Mouse (Mus musculus): ENCODE data around the gene Mgat3. TPM values are rescaled to one million over a fixed set of nuclear protein-coding genes. Genes with fewer than 3 reads are reported as not detected.

Mgat3 gene
- total and polyA plus RNA-seq, 2 experiments, result 0.09 to 0.16 TPM

DNA sequence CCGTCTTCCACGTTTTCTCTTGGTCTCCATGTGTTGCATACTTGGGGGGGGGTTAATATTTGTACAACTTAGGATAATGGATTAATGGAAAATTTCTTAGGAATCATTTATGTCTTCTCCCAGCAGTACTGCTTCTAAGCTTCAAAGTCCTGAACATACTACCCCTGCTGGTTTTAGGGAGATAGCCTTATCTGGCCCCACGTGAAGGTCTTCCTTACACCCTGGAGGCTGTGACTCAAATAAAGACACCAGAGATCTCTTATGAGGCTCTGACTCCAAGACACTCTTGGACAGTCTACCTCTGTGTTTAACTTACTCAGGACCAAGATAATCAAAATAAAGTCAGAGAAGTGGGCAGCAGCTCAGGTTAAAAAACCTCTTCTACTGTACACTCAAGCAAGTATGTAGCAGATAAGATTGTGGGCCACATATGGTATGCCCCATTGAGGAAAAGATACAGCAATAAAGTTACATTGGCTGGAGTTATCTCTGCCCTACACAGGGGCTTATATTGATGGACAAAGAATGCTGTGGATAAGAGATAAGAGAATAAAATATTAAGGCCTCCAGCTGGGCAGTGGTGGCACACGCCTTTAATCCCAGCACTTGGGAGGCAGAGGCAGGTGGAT is 8.7 kb downstream of the Mgat3 start:
- Histone ChIP-seq H3K27me3 (ENCODE audit: control insufficient read depth, insufficient read depth, low read length) (no peaks in the 10 kb centered on the region), H3K4me3 (ENCODE audit: insufficient read depth, low read depth, low read length) (no peak overlapping the region), H3K27ac (replicated peaks; ENCODE audit: insufficient read depth, low read depth, low read length) (no peak overlapping the region), H3K9ac (ENCODE audit: low read depth, low read length) (no peak overlapping the region), H3K4me1 (ENCODE audit: control insufficient read depth, insufficient read depth, low read length) (no peaks in the 10 kb centered on the region), H3K36me3 (ENCODE audit: control insufficient read depth, insufficient read depth, low read length) (no peaks in the 10 kb centered on the region), H3K79me2 (ENCODE audit: control insufficient read depth, insufficient read depth, low read length) (no peaks in the 10 kb centered on the region)
- TF ChIP-seq CTCF (IDR thresholded peaks at IDR 0.05; ENCODE audit: low read depth, low read length) (no peak), POLR2A (IDR thresholded peaks at IDR 0.05; ENCODE audit: extremely low read depth, insufficient read depth, low read length) (no peak)
- no peak for DNase-seq (ENCODE audit: extremely low read depth, low read depth, low spot score)
- WGBS, result 94% methylated on average over 4 of the region's 4 CpGs

DNA sequence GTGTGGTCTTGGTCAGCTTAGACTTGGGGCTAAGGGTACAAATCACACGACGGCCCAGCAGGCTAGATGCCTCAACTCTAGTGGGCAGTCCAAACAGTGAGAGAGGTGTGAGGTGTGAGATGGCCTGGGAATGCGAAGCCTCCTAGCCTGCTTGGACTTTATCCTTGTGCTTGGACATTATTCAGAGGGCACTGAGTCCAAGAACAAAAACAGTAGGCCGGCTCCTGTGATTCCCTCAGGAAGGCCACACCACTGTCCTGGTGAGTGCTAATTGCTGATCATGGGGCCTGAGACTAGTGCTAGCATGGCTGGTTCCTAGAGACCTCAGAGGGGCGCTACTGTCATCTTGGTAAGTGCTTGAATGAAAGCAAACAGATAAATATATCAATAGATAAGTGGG is 15.4 kb downstream of the Mgat3 start:
- DNase-seq (ENCODE audit: extremely low read depth, low read depth, low spot score), result no peak
- no peaks in the 10 kb centered on the region for H3K27me3 ChIP-seq (ENCODE audit: control insufficient read depth, insufficient read depth, low read length)
- no peak overlapping the region for H3K4me3 ChIP-seq (ENCODE audit: insufficient read depth, low read depth, low read length)
- H3K4me1 ChIP-seq (ENCODE audit: control insufficient read depth, insufficient read depth, low read length), result 0 out of 2 replicates have a peak, but pooled peaks cover 2% of the 10 kb centered on the region
- 74% methylated on average over 5 of the region's 5 CpGs for WGBS
- TF ChIP-seq CTCF (IDR thresholded peaks at IDR 0.05; ENCODE audit: low read depth, low read length) (no peak), POLR2A (IDR thresholded peaks at IDR 0.05; ENCODE audit: extremely low read depth, insufficient read depth, low read length) (no peak)
- no peaks in the 10 kb centered on the region for H3K79me2 ChIP-seq (ENCODE audit: control insufficient read depth, insufficient read depth, low read length)
- no peaks in the 10 kb centered on the region for H3K36me3 ChIP-seq (ENCODE audit: control insufficient read depth, insufficient read depth, low read length)
- H3K9ac ChIP-seq (ENCODE audit: low read depth, low read length), result no peak overlapping the region
- no peak overlapping the region for H3K27ac ChIP-seq (replicated peaks; ENCODE audit: insufficient read depth, low read depth, low read length)

DNA sequence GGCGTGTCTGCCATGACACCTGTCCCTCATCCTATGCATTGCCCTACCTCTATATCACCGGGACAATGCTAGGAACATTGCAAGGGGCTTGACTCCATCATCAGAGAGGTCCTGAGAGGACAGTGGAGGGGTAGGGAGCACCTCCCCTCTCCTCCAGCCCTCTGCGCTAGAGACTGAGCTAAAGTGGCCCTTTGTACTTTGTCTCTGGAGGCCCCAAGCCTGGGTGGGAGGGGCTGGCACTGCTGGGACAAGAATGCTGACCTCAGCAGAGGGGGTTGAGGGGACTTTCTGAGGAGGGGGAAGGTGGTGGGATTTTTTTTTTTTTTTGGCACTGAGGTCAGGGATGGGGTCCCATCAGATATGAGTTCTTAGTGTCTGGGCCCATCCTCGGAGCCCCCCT is 16.6 kb downstream of the Mgat3 start:
- no peaks in the 10 kb centered on the region for H3K27me3 ChIP-seq (ENCODE audit: control insufficient read depth, insufficient read depth, low read length)
- no peak overlapping the region for H3K27ac ChIP-seq (replicated peaks; ENCODE audit: insufficient read depth, low read depth, low read length)
- WGBS, result 66% methylated on average over 4 of the region's 4 CpGs
- H3K4me3 ChIP-seq (ENCODE audit: insufficient read depth, low read depth, low read length), result no peak overlapping the region
- no peaks in the 10 kb centered on the region for H3K79me2 ChIP-seq (ENCODE audit: control insufficient read depth, insufficient read depth, low read length)
- TF ChIP-seq POLR2A (IDR thresholded peaks at IDR 0.05; ENCODE audit: extremely low read depth, insufficient read depth, low read length), result no peak
- TF ChIP-seq CTCF (IDR thresholded peaks at IDR 0.05; ENCODE audit: low read depth, low read length), result no peak
- H3K9ac ChIP-seq (ENCODE audit: low read depth, low read length), result no peak overlapping the region
- 0 out of 2 replicates have a peak, but pooled peaks cover 2% of the 10 kb centered on the region for H3K4me1 ChIP-seq (ENCODE audit: control insufficient read depth, insufficient read depth, low read length)
- DNase-seq (ENCODE audit: extremely low read depth, low read depth, low spot score), result no peak
- H3K36me3 ChIP-seq (ENCODE audit: control insufficient read depth, insufficient read depth, low read length), result no peaks in the 10 kb centered on the region

DNA sequence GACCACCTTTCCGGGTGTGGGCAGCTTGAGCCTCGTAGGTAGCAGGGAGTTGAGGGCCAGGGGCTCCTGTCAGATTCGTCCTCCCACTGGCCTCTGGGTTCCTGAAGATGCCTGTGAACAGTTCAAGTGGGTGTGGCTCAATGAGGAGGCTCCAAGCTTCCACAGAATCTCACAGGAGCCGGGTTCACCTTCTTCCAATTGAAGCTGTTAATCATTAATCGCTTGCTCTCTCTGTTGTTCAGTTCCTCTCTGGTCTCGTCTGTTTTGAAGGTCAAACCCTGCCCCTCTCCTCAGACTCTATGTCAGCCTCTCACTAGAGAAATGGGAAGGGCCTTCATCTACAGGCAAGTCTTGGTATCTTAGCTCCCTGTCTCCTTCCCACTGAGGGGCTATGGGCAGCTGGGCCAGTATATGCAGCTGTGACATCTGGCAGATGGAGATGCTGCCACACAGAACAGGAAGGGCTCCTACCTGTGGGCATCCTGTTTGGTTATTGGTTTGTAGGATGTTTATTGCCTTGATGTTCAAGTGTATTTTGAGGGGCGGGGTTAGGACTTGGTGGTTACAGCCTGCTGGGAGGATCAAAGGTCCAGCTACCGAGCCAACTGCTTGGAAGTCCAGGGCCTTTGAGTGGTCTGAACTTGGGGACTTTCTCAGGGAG is 18.2 kb downstream of the Mgat3 start:
- 0 out of 2 replicates have a peak, but pooled peaks cover 2% of the 10 kb centered on the region for H3K4me1 ChIP-seq (ENCODE audit: control insufficient read depth, insufficient read depth, low read length)
- no peak overlapping the region for H3K9ac ChIP-seq (ENCODE audit: low read depth, low read length)
- H3K27ac ChIP-seq (replicated peaks; ENCODE audit: insufficient read depth, low read depth, low read length), result no peak overlapping the region
- H3K27me3 ChIP-seq (ENCODE audit: control insufficient read depth, insufficient read depth, low read length), result no peaks in the 10 kb centered on the region
- no peaks in the 10 kb centered on the region for H3K36me3 ChIP-seq (ENCODE audit: control insufficient read depth, insufficient read depth, low read length)
- WGBS, result 33% methylated on average over 8 of the region's 8 CpGs
- no peaks in the 10 kb centered on the region for H3K79me2 ChIP-seq (ENCODE audit: control insufficient read depth, insufficient read depth, low read length)
- no peak for TF ChIP-seq CTCF (IDR thresholded peaks at IDR 0.05; ENCODE audit: low read depth, low read length)
- no peak for TF ChIP-seq POLR2A (IDR thresholded peaks at IDR 0.05; ENCODE audit: extremely low read depth, insufficient read depth, low read length)
- DNase-seq (ENCODE audit: extremely low read depth, low read depth, low spot score), result peak; percentile 8
- H3K4me3 ChIP-seq (ENCODE audit: insufficient read depth, low read depth, low read length), result no peak overlapping the region

DNA sequence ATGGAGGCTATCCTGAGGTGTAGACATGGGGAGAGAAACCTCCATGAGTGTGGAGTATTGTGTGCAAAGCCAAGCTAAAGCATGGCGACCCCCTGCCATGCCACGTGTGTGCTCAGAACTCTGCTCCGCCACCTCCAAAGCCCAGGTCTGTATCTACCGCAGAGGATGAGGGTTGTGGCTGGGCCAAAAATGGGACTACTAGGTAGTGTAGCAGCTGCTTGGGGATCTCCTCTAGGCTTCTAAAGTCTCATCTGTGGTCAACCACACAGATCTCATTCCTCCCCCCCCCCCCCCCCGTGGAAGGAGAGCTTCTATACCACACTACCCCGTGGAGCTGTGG is 18.7 kb downstream of the Mgat3 start:
- no peak for DNase-seq (ENCODE audit: extremely low read depth, low read depth, low spot score)
- Histone ChIP-seq H3K27ac (replicated peaks; ENCODE audit: insufficient read depth, low read depth, low read length) (no peak overlapping the region), H3K4me1 (ENCODE audit: control insufficient read depth, insufficient read depth, low read length) (0 out of 2 replicates have a peak, but pooled peaks cover 2% of the 10 kb centered on the region), H3K79me2 (ENCODE audit: control insufficient read depth, insufficient read depth, low read length) (no peaks in the 10 kb centered on the region), H3K36me3 (ENCODE audit: control insufficient read depth, insufficient read depth, low read length) (no peaks in the 10 kb centered on the region), H3K9ac (ENCODE audit: low read depth, low read length) (no peak overlapping the region), H3K4me3 (ENCODE audit: insufficient read depth, low read depth, low read length) (no peak overlapping the region), H3K27me3 (ENCODE audit: control insufficient read depth, insufficient read depth, low read length) (no peaks in the 10 kb centered on the region)
- TF ChIP-seq POLR2A (IDR thresholded peaks at IDR 0.05; ENCODE audit: extremely low read depth, insufficient read depth, low read length) (no peak), CTCF (IDR thresholded peaks at IDR 0.05; ENCODE audit: low read depth, low read length) (no peak)
- 82% methylated on average over 6 of the region's 6 CpGs for WGBS

DNA sequence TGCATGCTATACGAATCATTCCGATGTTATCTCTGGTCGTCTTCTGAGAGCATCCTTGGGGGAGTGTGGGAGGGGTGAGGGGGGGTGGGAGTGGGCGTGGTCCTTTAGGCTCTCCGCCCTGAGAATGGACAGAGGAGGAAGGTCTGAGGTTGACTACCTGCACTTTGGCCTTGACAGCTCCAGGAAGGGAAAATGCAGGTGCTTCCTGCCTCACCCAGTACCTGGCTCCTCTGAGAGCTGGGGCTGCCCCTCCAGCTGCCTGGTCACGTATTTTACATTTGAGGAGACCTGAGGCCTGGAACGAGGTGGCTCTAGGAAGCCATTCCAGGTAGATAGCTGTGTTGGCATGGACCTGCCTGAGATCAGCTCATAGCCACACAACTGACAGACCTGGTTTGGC is 19.3 kb downstream of the Mgat3 start:
- Histone ChIP-seq H3K36me3 (ENCODE audit: control insufficient read depth, insufficient read depth, low read length) (no peaks in the 10 kb centered on the region), H3K9ac (ENCODE audit: low read depth, low read length) (no peak overlapping the region), H3K27ac (replicated peaks; ENCODE audit: insufficient read depth, low read depth, low read length) (no peak overlapping the region), H3K27me3 (ENCODE audit: control insufficient read depth, insufficient read depth, low read length) (no peaks in the 10 kb centered on the region), H3K4me1 (ENCODE audit: control insufficient read depth, insufficient read depth, low read length) (0 out of 2 replicates have a peak, but pooled peaks cover 2% of the 10 kb centered on the region), H3K4me3 (ENCODE audit: insufficient read depth, low read depth, low read length) (no peak overlapping the region), H3K79me2 (ENCODE audit: control insufficient read depth, insufficient read depth, low read length) (no peaks in the 10 kb centered on the region)
- WGBS, result 77% methylated on average over 7 of the region's 7 CpGs
- DNase-seq (ENCODE audit: extremely low read depth, low read depth, low spot score), result no peak
- TF ChIP-seq CTCF (IDR thresholded peaks at IDR 0.05; ENCODE audit: low read depth, low read length) (no peak), POLR2A (IDR thresholded peaks at IDR 0.05; ENCODE audit: extremely low read depth, insufficient read depth, low read length) (no peak)
